Mouse (Mus musculus) hindbrain, embryonic 13.5 days (tissue): ENCODE measurements around the gene Hilpda. TPM values are rescaled to one million over a fixed set of nuclear protein-coding genes. Genes with fewer than 3 reads are reported as not detected.

Experiments used
- ATAC-seq: fragments of 200-750 bp; cut with Nextera tagmentation; 2 replicates; pipeline ENCODE4 v1.8.0; 2017; ENCODE audit warnings: moderate TSS enrichment; ENCODE audit not compliant: low FRiP score
- H3K27ac ChIP-seq: fragments of 300-500 bp; sonication (generic); 2 replicates; pipeline ENCODE4 v1.5.1; 2015; ENCODE audit warnings: inconsistent platforms, mild to moderate bottlenecking, moderate library complexity
- H3K27me3 ChIP-seq: fragments of 300-500 bp; sonication (generic); 2 replicates; pipeline ENCODE4 v1.6.1; 2015; ENCODE audit warnings: mild to moderate bottlenecking, inconsistent platforms
- H3K36me3 ChIP-seq: fragments of 300-500 bp; sonication (generic); 2 replicates; pipeline ENCODE4 v1.6.1; 2015; ENCODE audit warnings: mild to moderate bottlenecking, inconsistent platforms
- H3K4me1 ChIP-seq: fragments of 300-500 bp; sonication (generic); replicated peaks from 2 replicates; pipeline ENCODE4 v1.6.1; 2015; ENCODE audit warnings: inconsistent platforms
- H3K4me2 ChIP-seq: fragments of 300-500 bp; sonication (generic); 2 replicates; pipeline ENCODE4 v1.6.1; 2015; ENCODE audit warnings: inconsistent platforms, mild to moderate bottlenecking, moderate library complexity
- H3K4me3 ChIP-seq: fragments of 300-500 bp; sonication (generic); 2 replicates; pipeline ENCODE4 v1.5.1; 2015; ENCODE audit warnings: mild to moderate bottlenecking, inconsistent platforms
- H3K9ac ChIP-seq: fragments of 300-500 bp; sonication (generic); 2 replicates; pipeline ENCODE4 v1.6.1; 2015; ENCODE audit warnings: mild to moderate bottlenecking, inconsistent platforms
- H3K9me3 ChIP-seq: fragments of 300-500 bp; sonication (generic); 2 replicates; pipeline ENCODE4 v1.6.1; 2016; ENCODE audit warnings: inconsistent platforms
- WGBS: fragments of 180-500 bp; shearing (Covaris S2); methylation state at CpG from one replicate; pipeline ENCODE4 v1.1.7; 2015; 5-methylcytosine and 5-hydroxymethylcytosine counted together
- polyA plus RNA-seq: library from polyadenylated mRNA; unstranded; fragments of >200 nt; fragmentation: Nextera tagmentation; extraction: Ambion mirVana; gene quantifications from 2 replicates; pipeline ENCODE4 v1.2.1, GENCODE M21; 2015

Hilpda gene
- 31.8 and 36.6 TPM in 2 replicates for polyA plus RNA-seq

GRCm38 (mm10) chr6:29272312-29273072 lies at the start of gene Hilpda:
Hilpda (plus strand) TSS chr6:29272488.
- Histone ChIP-seq H3K9me3 (no peaks in the 10 kb centered on the region), H3K9ac (peak within 1 kb of the TSS; percentile 76), H3K4me2 (peak within 1 kb of the TSS; percentile 68), H3K36me3 (peaks cover 9% of the 10 kb centered on the region; the same call in 1 of the 2 replicates), H3K4me3 (peak within 1 kb of the TSS; percentile 60), H3K27ac (peak within 1 kb of the TSS; percentile 73), H3K4me1 (peaks cover 22% of the 10 kb centered on the region), H3K27me3 (no peaks in the 10 kb centered on the region)
- WGBS, result under 1% methylated on average over 46 of the region's 46 CpGs
- peak; percentile 97 for ATAC-seq

- no peaks in the 10 kb centered on the region for H3K9me3 ChIP-seq
- H3K9ac ChIP-seq, result no peak overlapping the region
- H3K4me3 ChIP-seq, result no peak overlapping the region
- no peak overlapping the region for H3K4me2 ChIP-seq
- H3K36me3 ChIP-seq, result no peaks in the 10 kb centered on the region
- 0 out of 2 replicates have a peak, but pooled peaks cover 3% of the 10 kb centered on the region for H3K27me3 ChIP-seq
- ATAC-seq, result no peak; the same call in 1 of the 2 replicates
- no peak overlapping the region for H3K27ac ChIP-seq
- 93% methylated on average over 6 of the region's 6 CpGs for WGBS
- no peaks in the 10 kb centered on the region for H3K4me1 ChIP-seq
These were observed 42.9 kb upstream of the Hilpda start for GRCm38 (mm10) chr6:29229265-29229913.

DNA sequence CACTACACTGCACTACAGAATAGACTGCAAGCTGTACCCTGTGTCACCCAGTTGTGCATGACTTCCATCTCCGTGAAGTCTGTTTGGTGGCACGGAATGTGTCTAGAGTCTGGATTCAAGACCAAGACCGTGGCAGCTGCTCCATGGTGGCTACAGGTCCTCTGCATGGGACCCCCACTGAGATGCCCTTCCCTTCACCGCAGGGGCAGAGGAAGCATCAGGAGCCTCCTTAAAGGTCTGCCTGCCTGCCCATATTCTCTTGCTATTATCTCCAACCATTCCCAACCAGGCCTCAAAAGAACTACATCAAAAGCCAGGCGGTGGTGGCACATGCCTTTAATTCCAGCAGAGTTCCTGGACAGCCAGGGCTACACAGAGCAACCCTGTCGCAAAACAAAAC lies 41.9 kb upstream of the Hilpda start:
- ATAC-seq, result no peak
- 67% methylated on average over 6 of the region's 6 CpGs for WGBS
- H3K27ac ChIP-seq, result no peak overlapping the region
- no peak overlapping the region for H3K4me2 ChIP-seq
- H3K36me3 ChIP-seq, result no peaks in the 10 kb centered on the region
- H3K4me3 ChIP-seq, result no peak overlapping the region
- no peak overlapping the region for H3K9ac ChIP-seq
- H3K4me1 ChIP-seq, result no peaks in the 10 kb centered on the region
- H3K9me3 ChIP-seq, result no peaks in the 10 kb centered on the region
- 0 out of 2 replicates have a peak, but pooled peaks cover 3% of the 10 kb centered on the region for H3K27me3 ChIP-seq

GRCm38 (mm10) chr6:29231799-29232198 lies 40.5 kb upstream of the Hilpda start:
- H3K4me1 ChIP-seq, result no peaks in the 10 kb centered on the region
- no peak overlapping the region for H3K4me2 ChIP-seq
- H3K9ac ChIP-seq, result no peak overlapping the region
- no peaks in the 10 kb centered on the region for H3K9me3 ChIP-seq
- 0 out of 2 replicates have a peak, but pooled peaks cover 3% of the 10 kb centered on the region for H3K27me3 ChIP-seq
- H3K36me3 ChIP-seq, result no peaks in the 10 kb centered on the region
- 78% methylated on average over 3 of the region's 3 CpGs for WGBS
- no peak for ATAC-seq
- no peak overlapping the region for H3K4me3 ChIP-seq
- no peak overlapping the region for H3K27ac ChIP-seq

- WGBS, result 82% methylated on average over 6 of the region's 6 CpGs
- Histone ChIP-seq H3K4me3 (no peak overlapping the region), H3K27ac (no peak overlapping the region), H3K36me3 (no peaks in the 10 kb centered on the region), H3K27me3 (0 out of 2 replicates have a peak, but pooled peaks cover 3% of the 10 kb centered on the region), H3K9ac (no peak overlapping the region), H3K4me2 (no peak overlapping the region), H3K9me3 (no peaks in the 10 kb centered on the region), H3K4me1 (no peaks in the 10 kb centered on the region)
- no peak for ATAC-seq
These were observed 40.0 kb upstream of the Hilpda start for GRCm38 (mm10) chr6:29232321-29232720.

DNA sequence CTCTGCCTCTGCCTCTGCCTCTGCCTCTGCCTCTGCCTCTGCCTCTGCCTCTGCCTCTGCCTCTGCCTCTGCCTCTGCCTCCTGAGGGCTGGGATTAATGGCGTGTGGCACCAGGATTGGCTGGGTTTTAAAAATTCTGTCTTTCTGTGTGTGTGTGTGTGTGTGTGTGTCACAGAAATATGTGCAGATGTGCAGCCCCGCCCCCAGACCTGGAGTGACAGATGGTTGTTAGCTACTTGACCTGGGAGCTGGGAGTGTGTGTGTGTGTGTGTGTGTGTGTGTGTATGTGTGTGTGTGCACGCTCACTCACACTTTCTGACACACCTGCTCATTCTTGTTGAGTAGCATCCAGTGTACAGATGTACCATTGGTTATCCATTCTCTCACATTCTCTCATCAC lies 38.6 kb upstream of the Hilpda start:
- H3K4me3 ChIP-seq, result no peak overlapping the region
- no peak overlapping the region for H3K9ac ChIP-seq
- 76% methylated on average over 3 of the region's 3 CpGs for WGBS
- no peaks in the 10 kb centered on the region for H3K9me3 ChIP-seq
- H3K27me3 ChIP-seq, result 0 out of 2 replicates have a peak, but pooled peaks cover 3% of the 10 kb centered on the region
- H3K4me1 ChIP-seq, result no peaks in the 10 kb centered on the region
- H3K4me2 ChIP-seq, result no peak overlapping the region
- ATAC-seq, result no peak
- H3K27ac ChIP-seq, result no peak overlapping the region
- no peaks in the 10 kb centered on the region for H3K36me3 ChIP-seq

DNA sequence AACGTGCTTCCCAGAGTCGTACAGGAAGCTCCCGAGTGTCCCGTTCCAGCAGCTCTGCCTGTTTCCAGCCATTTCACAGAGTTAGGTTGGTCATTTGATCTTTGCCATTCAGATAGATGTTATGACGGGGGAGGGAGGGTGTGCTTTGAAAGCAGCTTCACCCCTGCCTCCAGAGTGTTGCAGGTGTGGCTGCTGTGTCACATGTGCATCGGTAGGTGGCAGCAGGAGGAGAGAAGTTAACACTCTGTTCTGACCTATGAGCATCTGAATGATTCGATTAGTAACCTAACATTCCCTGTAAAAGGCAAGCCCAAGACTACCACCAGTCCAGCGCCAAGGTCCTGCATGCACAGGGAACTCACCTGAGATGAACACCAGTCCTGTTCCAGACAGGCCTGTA lies 38.0 kb upstream of the Hilpda start:
- ATAC-seq, result no peak
- H3K4me3 ChIP-seq, result no peak overlapping the region
- WGBS, result 54% methylated on average over 8 of the region's 8 CpGs
- H3K9me3 ChIP-seq, result no peaks in the 10 kb centered on the region
- no peak overlapping the region for H3K4me2 ChIP-seq
- H3K27ac ChIP-seq, result no peak overlapping the region
- no peaks in the 10 kb centered on the region for H3K36me3 ChIP-seq
- H3K9ac ChIP-seq, result no peak overlapping the region
- 0 out of 2 replicates have a peak, but pooled peaks cover 3% of the 10 kb centered on the region for H3K27me3 ChIP-seq
- no peaks in the 10 kb centered on the region for H3K4me1 ChIP-seq

GRCm38 (mm10) chr6:29240806-29241205 lies 31.5 kb upstream of the Hilpda start:
- Histone ChIP-seq H3K4me1 (no peaks in the 10 kb centered on the region), H3K9ac (no peak overlapping the region), H3K4me2 (no peak overlapping the region), H3K36me3 (no peaks in the 10 kb centered on the region), H3K4me3 (no peak overlapping the region), H3K27ac (no peak overlapping the region), H3K9me3 (no peaks in the 10 kb centered on the region), H3K27me3 (no peaks in the 10 kb centered on the region; the same call in 1 of the 2 replicates)
- no peak for ATAC-seq
- 23% methylated on average over 2 of the region's 2 CpGs for WGBS

- ATAC-seq, result no peak
- no peak overlapping the region for H3K9ac ChIP-seq
- H3K27me3 ChIP-seq, result no peaks in the 10 kb centered on the region; the same call in none of the 2 replicates
- no peaks in the 10 kb centered on the region for H3K9me3 ChIP-seq
- H3K36me3 ChIP-seq, result no peaks in the 10 kb centered on the region
- no peaks in the 10 kb centered on the region for H3K4me1 ChIP-seq
- H3K4me3 ChIP-seq, result no peak overlapping the region
- no peak overlapping the region for H3K27ac ChIP-seq
- H3K4me2 ChIP-seq, result no peak overlapping the region
- WGBS, result 59% methylated on average over 2 of the region's 2 CpGs
These were observed 30.6 kb upstream of the Hilpda start for GRCm38 (mm10) chr6:29241697-29242096.

- H3K9ac ChIP-seq, result no peak overlapping the region
These were observed 30.0 kb upstream of the Hilpda start for GRCm38 (mm10) chr6:29242265-29242664.

DNA sequence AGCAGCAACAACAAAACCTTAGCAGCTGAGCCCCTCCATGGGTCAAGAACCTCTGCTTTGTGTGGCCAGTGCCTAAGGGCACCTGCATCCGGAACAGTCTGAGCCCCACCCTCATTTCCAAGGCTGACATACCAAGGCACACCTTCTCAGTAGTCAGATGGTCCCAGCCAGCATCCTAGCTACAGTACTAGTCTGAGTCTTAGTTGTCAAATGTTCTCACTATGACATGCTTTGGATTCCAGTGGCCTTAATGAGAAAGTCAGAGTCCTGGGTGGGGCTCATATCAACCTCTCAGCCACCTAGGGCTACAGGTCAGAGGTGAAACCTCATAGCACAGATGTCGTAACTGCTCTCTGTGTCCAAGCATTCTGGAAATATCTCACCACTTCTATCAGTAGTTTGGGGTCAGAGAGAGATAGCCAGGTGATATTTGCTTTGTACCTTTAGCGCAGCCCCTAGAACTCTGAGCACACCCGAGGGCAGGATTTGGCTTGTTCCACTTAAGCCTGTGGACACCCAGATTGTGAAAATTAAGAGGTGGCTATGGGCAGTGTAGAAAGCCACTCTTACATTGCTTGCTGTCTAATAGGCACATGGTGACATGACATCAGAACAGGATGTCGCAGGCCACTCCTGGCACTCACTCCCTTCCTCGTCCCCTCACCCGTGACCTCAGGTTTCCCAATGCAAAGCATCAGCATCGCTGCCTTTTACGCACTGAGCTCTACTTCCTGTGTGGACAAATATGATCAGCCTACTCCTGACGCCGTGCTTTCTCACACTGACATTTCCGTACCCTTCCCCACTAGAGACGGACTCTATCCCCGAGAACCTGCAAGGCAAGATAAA lies 26.8 kb upstream of the Hilpda start:
- Histone ChIP-seq H3K4me2 (no peak overlapping the region), H3K9ac (no peak overlapping the region), H3K4me3 (no peak overlapping the region), H3K27me3 (no peaks in the 10 kb centered on the region; the same call in none of the 2 replicates), H3K9me3 (no peaks in the 10 kb centered on the region), H3K36me3 (no peaks in the 10 kb centered on the region), H3K27ac (no peak overlapping the region), H3K4me1 (no peaks in the 10 kb centered on the region)
- ATAC-seq, result no peak
- 81% methylated on average over 14 of the region's 14 CpGs for WGBS

More at GRCm38 (mm10) chr6:29242265-29242664, 30.0 kb upstream of the Hilpda start:
- Histone ChIP-seq H3K27me3 (no peaks in the 10 kb centered on the region; the same call in none of the 2 replicates), H3K4me1 (no peaks in the 10 kb centered on the region), H3K4me2 (no peak overlapping the region), H3K36me3 (no peaks in the 10 kb centered on the region), H3K4me3 (no peak overlapping the region), H3K9me3 (no peaks in the 10 kb centered on the region), H3K27ac (no peak overlapping the region)
- ATAC-seq, result no peak
- WGBS, result 73% methylated on average over 1 of the region's 1 CpGs

- no peaks in the 10 kb centered on the region; the same call in none of the 2 replicates for H3K27me3 ChIP-seq
- no peak overlapping the region for H3K4me2 ChIP-seq
- WGBS, result 83% methylated on average over 3 of the region's 3 CpGs
- H3K4me3 ChIP-seq, result no peak overlapping the region
- no peak for ATAC-seq
- H3K36me3 ChIP-seq, result no peaks in the 10 kb centered on the region
- no peaks in the 10 kb centered on the region for H3K9me3 ChIP-seq
- H3K9ac ChIP-seq, result no peak overlapping the region
- no peak overlapping the region for H3K27ac ChIP-seq
- no peaks in the 10 kb centered on the region for H3K4me1 ChIP-seq
These were observed 26.1 kb upstream of the Hilpda start for GRCm38 (mm10) chr6:29246183-29246582.
